Mouse (Mus musculus) limb, embryonic 15.5 days (tissue): ENCODE measurements around the gene Rbm45. TPM values are rescaled to one million over a fixed set of nuclear protein-coding genes. Genes with fewer than 3 reads are reported as not detected.

Source experiments
- ATAC-seq: fragments of 200-750 bp; cut with Nextera tagmentation; 2 replicates; pipeline ENCODE4 v1.8.0; 2017; ENCODE audit warnings: low read depth, moderate TSS enrichment; ENCODE audit not compliant: insufficient number of reproducible peaks, low FRiP score, low TSS enrichment
- H3K27ac ChIP-seq: fragments of 300-500 bp; sonication (generic); 2 replicates; pipeline ENCODE4 v1.5.1; 2015; ENCODE audit warnings: moderate library complexity, mild to moderate bottlenecking, inconsistent platforms
- H3K27me3 ChIP-seq: fragments of 300-500 bp; sonication (generic); 2 replicates; pipeline ENCODE4 v1.6.1; 2015; ENCODE audit warnings: inconsistent platforms
- H3K36me3 ChIP-seq: fragments of 300-500 bp; sonication (generic); 2 replicates; pipeline ENCODE4 v1.6.1; 2015; ENCODE audit warnings: inconsistent platforms
- H3K4me1 ChIP-seq: fragments of 300-500 bp; sonication (generic); 2 replicates; pipeline ENCODE4 v1.6.1; 2015; ENCODE audit warnings: inconsistent platforms
- H3K4me2 ChIP-seq: fragments of 300-500 bp; sonication (generic); 2 replicates; pipeline ENCODE4 v1.6.1; 2015; ENCODE audit warnings: mild to moderate bottlenecking, inconsistent platforms
- H3K4me3 ChIP-seq: fragments of 300-500 bp; sonication (generic); 2 replicates; pipeline ENCODE4 v1.5.1; 2015; ENCODE audit warnings: mild to moderate bottlenecking, inconsistent platforms
- H3K9ac ChIP-seq: fragments of 300-500 bp; sonication (generic); 2 replicates; pipeline ENCODE4 v1.6.1; 2015; ENCODE audit warnings: inconsistent platforms
- H3K9me3 ChIP-seq: fragments of 300-500 bp; sonication (generic); 2 replicates; pipeline ENCODE4 v1.6.1; 2016; ENCODE audit warnings: inconsistent platforms
- WGBS: fragments of 180-500 bp; shearing (Covaris S2); methylation state at CpG from one replicate; pipeline ENCODE4 v1.1.7; 2015; 5-methylcytosine and 5-hydroxymethylcytosine counted together
- polyA plus RNA-seq: library from polyadenylated mRNA; unstranded; fragments of >200 nt; fragmentation: Nextera tagmentation; extraction: Ambion mirVana; gene quantifications from 2 replicates; pipeline ENCODE4 v1.2.1, GENCODE M21; 2015

Gene Rbm45
- polyA plus RNA-seq, 1 experiment from 2014 or later = 15.1 TPM

DNA sequence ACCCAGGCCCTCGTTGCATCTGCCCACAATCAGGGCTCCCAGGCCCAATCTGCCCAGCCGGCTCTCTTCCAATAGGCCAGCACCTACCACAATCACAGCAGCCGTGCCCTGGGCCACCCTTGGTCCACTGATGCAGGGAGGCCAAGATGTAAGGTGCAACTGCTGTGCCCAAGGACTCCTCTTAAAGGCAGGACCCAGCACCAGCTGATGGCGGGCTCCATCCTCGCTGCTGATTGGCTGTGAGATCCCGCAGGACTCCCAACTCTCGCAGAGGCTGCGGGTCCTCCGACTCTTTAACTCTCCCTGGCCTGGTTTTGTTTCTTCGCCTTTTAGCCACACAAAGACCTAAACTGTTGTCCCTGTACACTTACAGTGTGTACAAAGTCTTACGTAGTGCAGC lies 9.6 kb upstream of the Rbm45 start, which contains the start of gene Cyct:
Gene Cyct (minus strand): TSS at position 225 of the 400 bp plus-strand sequence.
- Histone ChIP-seq H3K9me3 (no peaks in the 10 kb centered on the region), H3K4me2 (no peak within 1 kb of the TSS), H3K36me3 (no peaks in the 10 kb centered on the region), H3K27me3 (no peaks in the 10 kb centered on the region), H3K9ac (no peak within 1 kb of the TSS), H3K27ac (no peak within 1 kb of the TSS), H3K4me3 (no peak within 1 kb of the TSS), H3K4me1 (no peaks in the 10 kb centered on the region)
- ATAC-seq = no peak
- WGBS = 85% methylated on average over 11 of the region's 11 CpGs

DNA sequence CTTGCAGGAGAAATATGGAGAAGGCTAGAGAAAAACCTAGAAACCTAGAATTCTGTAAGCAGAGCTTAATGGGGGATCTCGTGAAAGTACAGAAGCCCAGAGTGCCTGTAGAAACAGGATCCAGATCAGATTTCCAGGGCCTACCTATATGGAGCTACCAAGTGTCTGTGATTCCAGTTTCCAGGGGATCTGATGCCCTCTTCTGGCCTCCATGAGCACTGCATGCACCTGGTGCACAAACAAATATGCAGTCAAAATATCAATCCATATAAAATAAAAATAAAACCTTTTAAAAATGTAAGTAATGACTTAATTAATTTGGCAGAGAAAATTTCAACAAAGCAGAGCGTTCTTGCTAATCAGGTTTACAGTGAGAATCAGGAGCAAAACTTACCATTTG lies 7.7 kb upstream of the Rbm45 start:
- Histone ChIP-seq H3K9me3 (no peaks in the 10 kb centered on the region), H3K4me1 (no peaks in the 10 kb centered on the region), H3K4me2 (no peak overlapping the region), H3K27ac (no peak overlapping the region), H3K4me3 (no peak overlapping the region), H3K27me3 (no peaks in the 10 kb centered on the region), H3K36me3 (no peaks in the 10 kb centered on the region), H3K9ac (no peak overlapping the region)
- no peak for ATAC-seq
- WGBS = 33% methylated on average over 2 of the region's 2 CpGs

DNA sequence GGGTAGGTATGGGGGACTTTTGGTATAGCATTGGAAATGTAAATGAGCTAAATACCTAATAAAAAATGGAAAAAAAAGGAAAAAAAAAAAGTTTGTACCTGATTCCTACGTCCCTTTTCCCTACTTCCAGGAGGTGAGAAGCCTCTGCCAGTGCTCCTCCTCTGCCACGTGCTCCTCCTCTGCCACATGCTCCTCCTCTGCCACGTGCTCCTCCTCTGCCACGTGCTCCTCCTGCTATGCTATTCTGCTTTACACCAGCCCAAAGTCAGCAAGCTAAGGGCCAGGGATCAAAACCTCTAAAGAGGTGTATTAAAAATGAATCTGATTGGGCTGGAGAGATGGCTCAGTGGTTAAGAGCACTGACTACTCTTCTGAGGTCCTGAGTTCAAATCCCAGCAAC lies 4.0 kb upstream of the Rbm45 start:
- H3K36me3 ChIP-seq = no peaks in the 10 kb centered on the region
- H3K4me2 ChIP-seq = no peak overlapping the region
- no peak overlapping the region for H3K4me3 ChIP-seq
- no peak overlapping the region for H3K27ac ChIP-seq
- H3K9me3 ChIP-seq = no peaks in the 10 kb centered on the region
- ATAC-seq = no peak
- H3K9ac ChIP-seq = no peak overlapping the region
- no peaks in the 10 kb centered on the region for H3K27me3 ChIP-seq
- H3K4me1 ChIP-seq = peaks cover 5% of the 10 kb centered on the region
- WGBS = 69% methylated on average over 4 of the region's 4 CpGs

DNA sequence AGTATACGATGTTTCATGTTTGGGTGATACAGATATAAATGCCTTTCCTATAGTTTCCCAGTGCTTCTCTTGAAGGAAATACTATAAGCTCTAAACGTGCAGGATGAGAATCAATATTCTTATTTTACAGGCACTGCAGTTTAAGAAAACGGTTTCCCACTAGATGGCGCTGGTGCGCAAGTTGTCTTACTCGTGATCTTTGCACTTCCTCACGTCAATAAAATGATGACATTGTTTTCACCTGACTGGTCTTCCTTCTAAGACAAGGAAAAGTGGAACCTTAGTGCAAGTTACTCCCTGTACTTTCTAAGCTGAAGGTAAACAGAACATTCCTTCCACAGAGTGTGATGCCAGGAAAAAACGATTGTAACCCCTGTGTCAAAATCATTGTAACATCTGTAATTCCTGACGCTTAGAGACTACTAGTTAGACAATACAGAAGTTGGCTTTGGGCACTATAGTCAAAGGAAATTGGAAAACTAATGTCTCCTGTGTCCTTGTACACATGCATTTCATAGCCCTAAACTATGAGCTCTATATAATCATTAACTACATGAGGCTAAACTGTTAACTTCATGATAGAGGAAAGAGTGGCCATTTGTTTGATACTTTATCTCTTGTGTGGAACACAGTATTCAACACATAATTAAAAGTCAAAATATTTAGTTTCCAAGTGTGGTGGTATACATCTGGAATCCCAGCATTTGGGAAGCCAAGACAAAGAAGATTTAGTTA lies 2.4 kb upstream of the Rbm45 start:
- WGBS = 16% methylated on average over 9 of the region's 9 CpGs
- H3K27ac ChIP-seq = no peak overlapping the region
- no peak overlapping the region for H3K9ac ChIP-seq
- H3K4me2 ChIP-seq = no peak overlapping the region
- H3K36me3 ChIP-seq = no peaks in the 10 kb centered on the region
- H3K4me1 ChIP-seq = peaks cover 8% of the 10 kb centered on the region
- ATAC-seq = no peak
- H3K9me3 ChIP-seq = no peaks in the 10 kb centered on the region
- H3K27me3 ChIP-seq = no peaks in the 10 kb centered on the region
- H3K4me3 ChIP-seq = no peak overlapping the region

DNA sequence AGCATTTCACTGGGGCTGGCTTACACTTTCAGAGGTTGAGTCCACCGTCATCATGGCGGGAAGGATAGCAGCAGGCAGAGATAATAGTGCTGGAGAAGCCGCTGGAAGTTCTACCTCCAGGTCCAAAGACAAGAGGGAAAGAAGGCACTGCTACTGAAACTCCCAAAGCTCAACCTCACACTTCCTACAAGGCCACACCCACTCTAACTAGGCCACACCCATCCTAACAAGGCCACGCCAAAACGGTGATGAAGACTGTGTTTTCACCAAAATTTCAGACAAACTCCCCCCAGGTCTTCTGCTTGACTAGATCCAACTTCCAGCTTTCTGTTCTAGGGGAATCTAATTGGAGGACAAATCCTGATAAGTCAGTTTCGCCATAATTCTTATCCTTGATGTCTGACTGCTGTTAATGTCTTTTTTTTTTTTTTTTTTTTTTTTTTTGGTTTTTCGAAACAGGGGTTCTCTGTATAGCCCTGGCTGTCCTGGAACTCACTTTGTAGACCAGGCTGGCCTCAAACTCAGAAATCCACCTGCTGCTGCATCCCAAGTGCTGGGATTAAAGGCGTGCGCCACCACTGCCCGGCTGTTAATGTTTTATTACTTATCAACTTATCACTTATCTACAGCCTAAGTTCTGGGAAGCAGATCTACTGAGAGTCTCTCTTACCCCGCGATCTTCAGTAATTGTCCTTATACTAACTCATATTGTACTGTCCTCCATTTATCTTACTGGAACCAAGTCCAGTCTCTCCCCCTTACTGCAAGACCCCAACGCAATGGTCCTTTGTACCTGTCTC lies 723 bp upstream of the Rbm45 start:
- ATAC-seq = no peak
- H3K9ac ChIP-seq = no peak overlapping the region
- H3K4me1 ChIP-seq = peaks cover 8% of the 10 kb centered on the region
- peak overlapping the region; percentile 91; the same call in 1 of the 2 replicates for H3K4me2 ChIP-seq
- no peak overlapping the region for H3K27ac ChIP-seq
- peaks cover 12% of the 10 kb centered on the region for H3K36me3 ChIP-seq
- H3K27me3 ChIP-seq = no peaks in the 10 kb centered on the region
- WGBS = 72% methylated on average over 13 of the region's 13 CpGs
- H3K4me3 ChIP-seq = no peak overlapping the region
- H3K9me3 ChIP-seq = no peaks in the 10 kb centered on the region

DNA sequence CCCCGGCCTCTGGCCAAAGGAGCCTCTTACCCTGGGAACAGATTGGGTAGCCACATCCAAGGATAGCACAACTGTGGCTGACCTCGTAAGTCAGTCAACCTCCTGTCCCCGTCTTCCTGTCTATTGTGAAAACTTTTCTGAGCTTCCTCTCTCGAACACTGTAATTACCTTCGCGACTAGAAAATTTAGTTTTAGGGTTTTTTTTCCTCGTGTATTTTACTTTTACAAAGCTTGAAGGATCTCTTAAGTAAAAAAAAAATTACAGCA lies 805 bp downstream of the Rbm45 start:
- H3K4me2 ChIP-seq = peak overlapping the region; percentile 91
- no peaks in the 10 kb centered on the region for H3K9me3 ChIP-seq
- H3K27me3 ChIP-seq = no peaks in the 10 kb centered on the region
- peaks cover 22% of the 10 kb centered on the region for H3K36me3 ChIP-seq
- H3K27ac ChIP-seq = no peak overlapping the region
- H3K9ac ChIP-seq = peak overlapping the region; percentile 76
- no peak for ATAC-seq
- peak overlapping the region; percentile 75 for H3K4me3 ChIP-seq
- H3K4me1 ChIP-seq = peaks cover 8% of the 10 kb centered on the region
- WGBS = 1% methylated on average over 7 of the region's 7 CpGs

DNA sequence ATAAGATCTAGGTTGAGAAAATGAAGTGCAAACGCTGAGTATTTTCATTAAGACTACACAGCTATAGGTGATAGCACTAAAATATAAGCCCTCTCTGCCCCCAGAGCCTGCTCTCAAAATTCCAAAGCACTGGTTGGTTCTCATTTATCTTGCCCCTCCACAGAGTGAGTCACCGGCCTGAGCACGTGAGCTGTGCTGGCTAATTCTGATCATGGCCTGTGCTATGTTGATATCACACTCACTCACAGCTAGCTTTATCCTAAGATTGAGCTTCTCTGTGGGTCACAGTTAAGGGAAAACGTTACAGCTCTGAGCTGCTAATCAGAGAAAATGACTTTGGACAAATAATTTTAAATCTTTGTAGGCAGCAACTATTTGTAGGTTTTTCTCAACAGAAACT lies 2.5 kb downstream of the Rbm45 start:
- H3K27ac ChIP-seq = no peak overlapping the region
- H3K27me3 ChIP-seq = no peaks in the 10 kb centered on the region
- 84% methylated on average over 4 of the region's 4 CpGs for WGBS
- peaks cover 28% of the 10 kb centered on the region for H3K36me3 ChIP-seq
- ATAC-seq = no peak
- peaks cover 8% of the 10 kb centered on the region for H3K4me1 ChIP-seq
- no peak overlapping the region for H3K4me2 ChIP-seq
- H3K9me3 ChIP-seq = no peaks in the 10 kb centered on the region
- H3K9ac ChIP-seq = no peak overlapping the region
- no peak overlapping the region for H3K4me3 ChIP-seq

DNA sequence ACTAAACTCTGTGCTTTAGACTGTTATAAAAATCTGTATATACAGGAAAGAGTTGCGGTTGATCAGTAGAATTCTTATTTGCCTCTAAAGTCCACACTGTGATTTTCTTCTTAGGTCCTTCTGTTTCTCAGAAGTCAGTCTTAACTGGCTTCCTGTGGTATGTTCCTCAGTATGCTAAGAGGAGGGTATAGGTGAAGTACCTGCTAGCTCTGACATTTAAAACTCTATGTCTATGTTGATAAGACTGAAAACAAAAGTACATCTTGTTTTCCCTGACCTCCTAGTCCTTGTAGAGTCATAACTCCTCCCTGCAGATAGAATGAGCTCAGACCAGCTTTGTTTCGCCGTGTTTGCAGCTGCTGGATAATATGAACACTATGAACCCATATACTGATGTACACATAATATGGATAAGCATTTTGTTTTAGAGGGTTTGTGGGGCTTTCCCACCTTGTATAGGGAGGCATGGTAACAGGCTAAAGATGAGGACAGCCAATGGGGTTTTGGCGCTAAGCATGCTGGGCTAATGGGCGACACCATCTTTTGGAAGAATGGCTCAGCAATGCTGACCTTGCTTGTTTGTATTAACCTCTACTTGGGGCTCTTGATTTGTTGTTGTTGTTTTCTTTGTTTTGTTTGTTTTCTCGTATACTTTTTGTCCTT lies 4.9 kb downstream of the Rbm45 start:
- Histone ChIP-seq H3K9ac (no peak overlapping the region), H3K4me1 (peaks cover 8% of the 10 kb centered on the region), H3K27me3 (no peaks in the 10 kb centered on the region), H3K27ac (no peak overlapping the region), H3K36me3 (peaks cover 50% of the 10 kb centered on the region), H3K4me3 (no peak overlapping the region), H3K4me2 (no peak overlapping the region), H3K9me3 (no peaks in the 10 kb centered on the region)
- WGBS = 90% methylated on average over 6 of the region's 6 CpGs
- ATAC-seq = no peak

DNA sequence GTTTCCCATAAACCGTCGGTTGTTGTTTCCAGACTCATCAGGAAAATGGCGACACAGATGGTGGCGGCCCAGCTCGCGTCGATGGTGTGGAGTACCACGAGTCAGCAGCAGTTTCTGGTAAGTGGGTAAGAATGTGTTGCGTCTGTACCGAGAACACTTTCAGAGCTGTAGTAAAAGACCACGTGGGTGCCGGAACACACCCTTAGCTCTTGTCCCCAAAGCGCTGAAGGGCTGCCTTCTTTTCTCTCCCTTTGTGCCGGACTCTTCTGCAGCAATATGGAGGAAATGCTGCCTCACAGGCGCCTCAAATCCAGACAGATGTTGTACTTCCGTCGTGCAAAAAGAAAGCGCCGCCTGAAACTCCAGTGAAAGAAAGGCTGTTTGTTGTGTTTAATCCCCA lies 8.9 kb downstream of the Rbm45 start:
- no peak overlapping the region for H3K4me2 ChIP-seq
- H3K9me3 ChIP-seq = no peaks in the 10 kb centered on the region
- peaks cover 65% of the 10 kb centered on the region for H3K36me3 ChIP-seq
- H3K4me3 ChIP-seq = no peak overlapping the region
- no peaks in the 10 kb centered on the region for H3K4me1 ChIP-seq
- WGBS = 95% methylated on average over 19 of the region's 19 CpGs
- H3K27me3 ChIP-seq = no peaks in the 10 kb centered on the region
- no peak overlapping the region for H3K9ac ChIP-seq
- ATAC-seq = no peak
- H3K27ac ChIP-seq = no peak overlapping the region

DNA sequence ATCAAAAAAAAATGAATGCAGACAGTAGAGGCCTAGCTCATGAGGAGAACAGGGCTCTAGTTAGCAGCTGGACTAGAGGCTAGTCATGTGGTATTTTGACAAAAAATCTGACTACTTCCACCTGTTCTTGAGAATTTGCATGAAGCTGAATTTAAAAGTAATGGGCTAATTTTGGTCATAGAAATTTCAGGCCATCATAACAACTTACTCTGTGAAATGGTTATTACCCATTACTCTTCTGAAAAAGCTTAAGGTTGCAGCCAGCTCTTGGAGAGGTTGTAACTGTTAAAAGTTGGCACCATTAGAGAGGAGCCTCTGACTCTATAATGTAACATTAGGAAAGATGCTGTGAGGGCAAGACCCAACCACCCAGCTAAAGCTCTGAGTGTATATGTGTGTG lies 16.7 kb downstream of the Rbm45 start:
- Histone ChIP-seq H3K9ac (no peak overlapping the region), H3K4me2 (no peak overlapping the region), H3K27me3 (no peaks in the 10 kb centered on the region), H3K36me3 (0 out of 2 replicates have a peak, but pooled peaks cover 11% of the 10 kb centered on the region), H3K4me1 (no peaks in the 10 kb centered on the region), H3K27ac (no peak overlapping the region), H3K4me3 (no peak overlapping the region), H3K9me3 (no peaks in the 10 kb centered on the region)
- ATAC-seq = no peak

DNA sequence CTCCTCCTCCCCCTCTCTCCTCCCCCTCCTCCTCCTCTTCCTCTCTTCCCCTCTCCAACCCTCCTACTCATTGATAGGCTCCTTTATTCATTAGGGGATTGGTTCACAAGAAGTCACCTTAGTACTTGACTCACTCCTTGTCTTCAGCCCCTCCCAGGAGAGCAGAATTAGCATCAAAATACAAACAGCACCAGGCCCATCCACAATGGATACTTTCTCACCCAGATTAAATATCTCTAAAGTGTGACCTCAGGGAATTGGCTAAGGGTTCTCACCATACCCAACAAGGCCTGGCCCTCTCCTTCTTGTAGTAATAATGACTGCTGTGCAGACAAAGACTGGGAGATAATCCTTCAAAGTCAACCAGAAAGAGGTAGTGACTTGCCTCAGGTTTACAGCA lies 30.4 kb downstream of the Rbm45 start:
- Histone ChIP-seq H3K9me3 (no peaks in the 10 kb centered on the region), H3K9ac (no peak overlapping the region), H3K4me3 (no peak overlapping the region), H3K36me3 (no peaks in the 10 kb centered on the region), H3K27me3 (peaks cover 8% of the 10 kb centered on the region; the same call in 1 of the 2 replicates), H3K4me1 (no peaks in the 10 kb centered on the region), H3K4me2 (no peak overlapping the region), H3K27ac (no peak overlapping the region)
- ATAC-seq = no peak

DNA sequence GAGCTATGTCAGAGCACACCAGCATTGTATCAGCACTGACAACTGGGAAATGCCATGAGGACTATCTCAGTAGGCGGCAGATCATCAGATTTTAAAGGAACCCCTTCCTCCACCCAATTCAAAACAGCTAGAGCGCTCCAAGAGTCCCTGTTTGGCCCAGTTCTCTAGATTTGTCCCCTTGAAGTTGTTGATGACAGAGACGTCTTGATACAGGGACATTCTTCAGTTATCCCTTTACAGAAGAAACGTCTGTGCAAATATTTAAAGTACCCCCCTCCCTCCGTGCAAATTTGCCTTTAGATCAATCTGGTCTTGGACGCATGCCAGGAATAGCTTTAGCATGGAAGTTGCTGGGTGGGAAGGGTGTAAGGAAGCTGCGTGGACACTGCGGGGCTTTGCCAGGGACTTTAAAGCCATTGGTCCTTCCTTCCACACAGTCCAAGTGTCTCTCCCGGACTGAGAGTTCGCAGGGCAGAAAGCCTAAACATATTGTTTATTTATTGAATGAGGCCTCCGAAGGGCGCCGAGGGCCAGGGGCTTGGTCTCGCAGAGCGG lies 35.9 kb downstream of the Rbm45 start:
- H3K36me3 ChIP-seq = no peaks in the 10 kb centered on the region
- H3K9ac ChIP-seq = peak overlapping the region; percentile 59
- peak overlapping the region; percentile 86 for H3K4me2 ChIP-seq
- 4% methylated on average over 15 of the region's 15 CpGs for WGBS
- ATAC-seq = peak; percentile 8; the same call in 1 of the 2 replicates
- H3K9me3 ChIP-seq = no peaks in the 10 kb centered on the region
- peaks cover 8% of the 10 kb centered on the region; the same call in 1 of the 2 replicates for H3K27me3 ChIP-seq
- H3K4me3 ChIP-seq = peak overlapping the region; percentile 69
- peaks cover 8% of the 10 kb centered on the region for H3K4me1 ChIP-seq
- H3K27ac ChIP-seq = peak overlapping the region; percentile 82
